Mouse (Mus musculus): ENCODE data around the gene Cdh13.

DNA sequence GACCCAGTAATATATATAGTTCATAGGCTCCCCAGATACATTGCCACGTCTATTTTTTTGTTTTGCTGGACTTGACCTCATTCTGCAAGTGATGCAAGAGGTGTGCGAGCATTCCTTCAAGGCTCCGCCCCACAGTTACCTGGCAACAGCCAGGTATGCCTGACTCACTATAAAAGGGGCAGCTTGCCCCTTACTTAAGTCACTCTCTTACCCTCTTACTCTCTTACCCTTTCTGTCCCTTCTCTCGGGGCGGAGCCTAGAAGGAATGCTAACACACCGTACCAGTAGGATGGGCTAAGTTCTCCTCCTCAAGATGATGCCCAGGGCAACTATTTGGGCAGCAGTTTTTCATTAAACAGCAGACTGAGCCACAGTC is 30.6 kb downstream of the Cdh13 start:
- TF ChIP-seq POLR2A (IDR thresholded peaks at IDR 0.05; ENCODE audit: control insufficient read depth, low read depth, low read length) (no peak), CTCF (IDR thresholded peaks at IDR 0.05; ENCODE audit: control insufficient read depth, insufficient read depth, insufficient replicate concordance, low read depth, low read length) (no peak)
